Mouse (Mus musculus) small intestine, adult 2 months (tissue): ENCODE data around the gene Gm45234. TPM values are rescaled to one million over a fixed set of nuclear protein-coding genes. Genes with fewer than 3 reads are reported as not detected.

ENCODE experiments used
- H3K27ac ChIP-seq: fragments of 200-500 bp; 2 replicates; pipeline ENCODE4 v1.5.1; 2012; ENCODE audit warnings: low read depth, low read length, control low read depth, inconsistent platforms; ENCODE audit not compliant: insufficient read depth
- H3K27me3 ChIP-seq: fragments of 200-500 bp; 2 replicates; pipeline ENCODE4 v1.6.1; 2012; ENCODE audit warnings: mild to moderate bottlenecking, moderate library complexity, low read length, inconsistent platforms; ENCODE audit not compliant: control insufficient read depth, insufficient read depth
- H3K36me3 ChIP-seq: fragments of 200-500 bp; 2 replicates; pipeline ENCODE4 v1.6.1; 2012; ENCODE audit warnings: mild to moderate bottlenecking, low read length, control low read depth, inconsistent platforms; ENCODE audit not compliant: control insufficient read depth, insufficient read depth
- H3K4me1 ChIP-seq: fragments of 200-500 bp; 2 replicates; pipeline ENCODE4 v1.6.1; 2012; ENCODE audit warnings: low read length, inconsistent platforms, mixed read lengths; ENCODE audit not compliant: control insufficient read depth, insufficient read depth, insufficient read length
- H3K4me3 ChIP-seq: fragments of 200-500 bp; 2 replicates; pipeline ENCODE4 v1.5.1; 2012; ENCODE audit warnings: low read depth, mild to moderate bottlenecking, control low read depth, inconsistent platforms, low read length, moderate library complexity
- CTCF ChIP-seq: fragments of 200-500 bp; IDR thresholded peaks from 2 replicates; pipeline ENCODE4 v1.5.1; 2012; ENCODE audit warnings: low read depth, mild to moderate bottlenecking, control low read depth, inconsistent platforms, low read length, moderate library complexity, mixed read lengths; ENCODE audit not compliant: insufficient replicate concordance, insufficient read length; ENCODE audit errors: extremely low read depth
- POLR2A ChIP-seq: fragments of 200-500 bp; IDR thresholded peaks from 2 replicates; pipeline ENCODE4 v1.6.1; 2012; ENCODE audit warnings: low read depth, mild to moderate bottlenecking, control low read depth, inconsistent platforms, low read length, moderate library complexity
- WGBS: fragments of 180-500 bp; shearing (Covaris S2); methylation state at CpG from one replicate; pipeline ENCODE4 v1.1.7; 2018; 5-methylcytosine and 5-hydroxymethylcytosine counted together
- polyA plus RNA-seq: library from polyadenylated mRNA; depleted of rRNA; stranded (reverse); fragments of >200 nt; gene quantifications from 2 replicates; pipeline ENCODE4 v1.2.3, GENCODE M21; 2012

Gm45234 gene
- polyA plus RNA-seq, 1 experiment: not detected

GRCm38 (mm10) chr6:124779984-124780416, 24.2 kb upstream of the Gm45234 start:
- Histone ChIP-seq H3K4me3 (peak overlapping the region; percentile 55), H3K36me3 (no peaks in the 10 kb centered on the region), H3K27ac (no peak overlapping the region), H3K4me1 (peaks cover 6% of the 10 kb centered on the region; the same call in 1 of the 2 replicates), H3K27me3 (no peaks in the 10 kb centered on the region; the same call in 1 of the 2 replicates)
- no peak for TF ChIP-seq POLR2A
- TF ChIP-seq CTCF: no peak
- 16% methylated on average over 10 of the region's 10 CpGs for WGBS

- no peak within 1 kb of the TSS for H3K27ac ChIP-seq
- peak within 1 kb of the TSS; percentile 55 for H3K4me3 ChIP-seq
- peaks cover 6% of the 10 kb centered on the region; the same call in 1 of the 2 replicates for H3K4me1 ChIP-seq
- no peaks in the 10 kb centered on the region; the same call in 1 of the 2 replicates for H3K27me3 ChIP-seq
- TF ChIP-seq POLR2A: no peak
- TF ChIP-seq CTCF: no peak
- 2% methylated on average over 23 of the region's 23 CpGs for WGBS
- no peaks in the 10 kb centered on the region for H3K36me3 ChIP-seq
Measured at GRCm38 (mm10) chr6:124779222-124779983, 23.6 kb upstream of the Gm45234 start, which contains the start of gene Lrrc23. TSS of gene Lrrc23 (minus strand) at chr6:124779727.

DNA sequence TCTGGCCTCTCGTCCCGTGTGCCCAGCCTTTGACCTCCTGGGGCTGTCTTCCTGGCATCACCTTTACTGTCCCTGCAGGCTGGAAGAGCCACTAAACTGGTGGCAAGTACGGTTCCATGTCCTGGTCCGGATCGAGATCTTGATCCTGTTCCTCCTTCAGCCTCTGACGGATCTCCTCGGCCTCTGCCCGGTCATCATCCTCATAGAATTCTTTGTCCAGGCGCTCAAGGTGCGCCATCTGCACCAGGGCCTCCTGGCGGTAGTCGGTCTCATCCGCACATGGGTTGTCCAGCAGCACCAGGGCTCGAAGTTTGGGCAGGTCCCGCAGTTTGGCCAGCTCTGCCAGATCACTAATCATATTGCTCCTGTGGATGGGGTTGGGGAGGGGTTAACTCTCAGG, 14.7 kb upstream of the Gm45234 start:
- WGBS: 92% methylated on average over 15 of the region's 15 CpGs
- no peaks in the 10 kb centered on the region for H3K36me3 ChIP-seq

GRCm38 (mm10) chr6:124770013-124770412, 14.2 kb upstream of the Gm45234 start:
- 83% methylated on average over 7 of the region's 7 CpGs for WGBS
- H3K36me3 ChIP-seq: no peaks in the 10 kb centered on the region
- peaks cover 13% of the 10 kb centered on the region for H3K27me3 ChIP-seq
- H3K4me1 ChIP-seq: 0 out of 2 replicates have a peak, but pooled peaks cover 3% of the 10 kb centered on the region
- no peak overlapping the region for H3K4me3 ChIP-seq
- no peak overlapping the region for H3K27ac ChIP-seq
- TF ChIP-seq POLR2A (no peak), CTCF (no peak)

More for the DNA sequence above, 14.7 kb upstream of the Gm45234 start:
- no peak overlapping the region for H3K27ac ChIP-seq
- no peak overlapping the region for H3K4me3 ChIP-seq
- 0 out of 2 replicates have a peak, but pooled peaks cover 3% of the 10 kb centered on the region for H3K4me1 ChIP-seq
- H3K27me3 ChIP-seq: peaks cover 13% of the 10 kb centered on the region
- no peak for TF ChIP-seq CTCF
- no peak for TF ChIP-seq POLR2A

GRCm38 (mm10) chr6:124769101-124769765, 13.4 kb upstream of the Gm45234 start, which contains the start of gene Eno2:
TSS of gene Eno2 (minus strand) at chr6:124769673.
- Histone ChIP-seq H3K4me1 (0 out of 2 replicates have a peak, but pooled peaks cover 3% of the 10 kb centered on the region), H3K36me3 (no peaks in the 10 kb centered on the region), H3K4me3 (peak within 1 kb of the TSS; percentile 68), H3K27ac (no peak within 1 kb of the TSS), H3K27me3 (peaks cover 13% of the 10 kb centered on the region)
- WGBS: 1% methylated on average over 53 of the region's 54 CpGs
- no peak for TF ChIP-seq POLR2A
- no peak for TF ChIP-seq CTCF

GRCm38 (mm10) chr6:124768704-124769044, 12.9 kb upstream of the Gm45234 start:
- Histone ChIP-seq H3K27me3 (peaks cover 13% of the 10 kb centered on the region), H3K4me3 (peak overlapping the region; percentile 68), H3K36me3 (no peaks in the 10 kb centered on the region), H3K27ac (no peak overlapping the region), H3K4me1 (0 out of 2 replicates have a peak, but pooled peaks cover 3% of the 10 kb centered on the region)
- TF ChIP-seq CTCF (no peak), POLR2A (no peak)
- WGBS: 19% methylated on average over 9 of the region's 9 CpGs
